Mouse (Mus musculus) CH12.LX (cell line): ENCODE results near the gene Babam2. TPM values are rescaled to one million over a fixed set of nuclear protein-coding genes. Genes with fewer than 3 reads are reported as not detected.

Experiments used
- DNase-seq: peaks from one replicate; pipeline ENCODE4 v3.0.0-alpha.2; 2013; ENCODE audit errors: extremely low read depth
- H3K27ac ChIP-seq: 2 replicates; pipeline ENCODE4 v1.5.1; 2012; ENCODE audit warnings: low read depth, mild to moderate bottlenecking, control low read depth, moderate library complexity; ENCODE audit not compliant: insufficient read depth
- H3K27me3 ChIP-seq: replicated peaks from 2 replicates; pipeline ENCODE3; 2012; ENCODE audit warnings: inconsistent platforms
- H3K36me3 ChIP-seq, 2 experiments: replicated peaks in 1 of 2; 2 replicates each; pipeline versions ENCODE3 to v1.6.1; 2012; ENCODE audit warnings: inconsistent platforms in 1 of 2, low read length in 1 of 2, mild to moderate bottlenecking in 1 of 2, mixed read lengths in 1 of 2, moderate library complexity in 1 of 2; ENCODE audit not compliant: control insufficient read depth in 1 of 2, insufficient read depth in 1 of 2
- H3K4me1 ChIP-seq, 2 experiments: 2 replicates each; pipeline ENCODE4 v1.6.1; 2012; ENCODE audit warnings: inconsistent platforms in 1 of 2, moderate library complexity in 1 of 2; ENCODE audit not compliant: insufficient read depth in 2 of 2, control insufficient read depth in 1 of 2
- H3K4me2 ChIP-seq: 2 replicates; pipeline ENCODE4 v1.6.1; 2012; ENCODE audit warnings: low read depth, mild to moderate bottlenecking, control low read depth; ENCODE audit not compliant: poor library complexity, insufficient read depth, severe bottlenecking
- H3K4me3 ChIP-seq, 3 experiments: fragments of 150-350 bp in 1 of 3; sonication (generic) in 1 of 3; replicated peaks in 1 of 3; 2 replicates each; pipeline versions ENCODE3 to v1.5.1; 2011 to 2012; ENCODE audit warnings: low read depth in 2 of 3, low read length in 2 of 3, mild to moderate bottlenecking in 2 of 3, moderate library complexity in 2 of 3, control low read depth in 1 of 3, improper control_type of control experiment in 1 of 3, inconsistent platforms in 1 of 3, mixed read lengths in 1 of 3; ENCODE audit not compliant: poor library complexity in 1 of 3
- H3K79me2 ChIP-seq: replicated peaks from 2 replicates; pipeline ENCODE4 v1.6.1; 2012; ENCODE audit warnings: mild to moderate bottlenecking, moderate library complexity; ENCODE audit not compliant: control insufficient read depth, poor library complexity, insufficient read depth, severe bottlenecking; ENCODE audit errors: extremely low read depth
- H3K9ac ChIP-seq: 2 replicates; pipeline ENCODE4 v1.6.1; 2012; ENCODE audit warnings: low read depth, mild to moderate bottlenecking, control low read depth, moderate library complexity; ENCODE audit not compliant: insufficient read depth
- H3K9me3 ChIP-seq: replicated peaks from 2 replicates; pipeline ENCODE3; 2012; ENCODE audit warnings: low read length, inconsistent platforms, mixed read lengths
- BHLHE40 ChIP-seq: IDR thresholded peaks from 2 replicates; pipeline ENCODE4 v1.6.1; 2011; ENCODE audit warnings: mild to moderate bottlenecking, low read depth, low read length, improper control_type of control experiment
- CHD1 ChIP-seq: IDR thresholded peaks from 2 replicates; pipeline ENCODE4 v1.6.1; 2012; ENCODE audit warnings: low read depth, low read length, improper control_type of control experiment, inconsistent platforms
- CHD2 ChIP-seq: IDR thresholded peaks from 2 replicates; pipeline ENCODE4 v1.6.1; 2011; ENCODE audit warnings: low read length, improper control_type of control experiment
- CTCF ChIP-seq, 2 experiments: IDR thresholded peaks in 1 of 2; conservative IDR thresholded peaks in 1 of 2; 2 replicates each; pipeline ENCODE4 v1.5.1; 2011 to 2012; ENCODE audit warnings: low read depth in 2 of 2, low read length in 2 of 2, improper control_type of control experiment in 1 of 2, inconsistent platforms in 1 of 2, mild to moderate bottlenecking in 1 of 2, moderate library complexity in 1 of 2
- EP300 ChIP-seq: IDR thresholded peaks from 2 replicates; pipeline ENCODE4 v1.6.1; 2011; ENCODE audit warnings: low read length, improper control_type of control experiment
- GABPA ChIP-seq: IDR thresholded peaks from 2 replicates; pipeline ENCODE4 v1.6.1; 2012; ENCODE audit warnings: low read depth, low read length, improper control_type of control experiment, inconsistent platforms; ENCODE audit not compliant: insufficient replicate concordance
- HCFC1 ChIP-seq: IDR thresholded peaks from 2 replicates; pipeline ENCODE4 v1.6.1; 2012; ENCODE audit warnings: low read depth, mild to moderate bottlenecking, inconsistent platforms, low read length, improper control_type of control experiment
- IRF4 ChIP-seq: IDR thresholded peaks from 2 replicates; pipeline ENCODE4 v1.6.1; 2014; ENCODE audit warnings: low read depth, mild to moderate bottlenecking, inconsistent platforms, low read length, improper control_type of control experiment
- JUN ChIP-seq: IDR thresholded peaks from 2 replicates; pipeline ENCODE4 v1.6.1; 2011; ENCODE audit warnings: low read depth, mild to moderate bottlenecking, low read length, improper control_type of control experiment, moderate library complexity; ENCODE audit not compliant: insufficient read depth
- MAFK ChIP-seq: IDR thresholded peaks from 2 replicates; pipeline ENCODE4 v1.6.1; 2011; ENCODE audit warnings: low read length, improper control_type of control experiment; ENCODE audit not compliant: insufficient replicate concordance
- MXI1 ChIP-seq: IDR thresholded peaks from 2 replicates; pipeline ENCODE4 v1.6.1; 2011; ENCODE audit warnings: mild to moderate bottlenecking, low read depth, low read length, improper control_type of control experiment
- MYC ChIP-seq: IDR thresholded peaks from 2 replicates; pipeline ENCODE4 v1.6.1; 2011; ENCODE audit warnings: low read depth, mild to moderate bottlenecking, improper control_type of control experiment, low read length
- NELFE ChIP-seq: IDR thresholded peaks from 2 replicates; pipeline ENCODE4 v1.6.1; 2011; ENCODE audit warnings: low read depth, low read length, improper control_type of control experiment
- PAX5 ChIP-seq: IDR thresholded peaks from 2 replicates; pipeline ENCODE4 v1.6.1; 2012; ENCODE audit warnings: low read length, inconsistent platforms, mixed read lengths
- POLR2A ChIP-seq: IDR thresholded peaks from 2 replicates; pipeline ENCODE4 v1.6.1; 2011; ENCODE audit warnings: low read depth, mild to moderate bottlenecking, improper control_type of control experiment, low read length
- POLR2AphosphoS2 ChIP-seq: IDR thresholded peaks from 2 replicates; pipeline ENCODE4 v1.6.1; 2011; ENCODE audit warnings: low read depth, low read length, improper control_type of control experiment
- RAD21 ChIP-seq: IDR thresholded peaks from 2 replicates; pipeline ENCODE4 v1.6.1; 2011; ENCODE audit warnings: low read depth, mild to moderate bottlenecking, low read length, improper control_type of control experiment, moderate library complexity
- SIN3A ChIP-seq: IDR thresholded peaks from 2 replicates; pipeline ENCODE4 v1.6.1; 2012; ENCODE audit warnings: low read length, improper control_type of control experiment, inconsistent platforms
- SMC3 ChIP-seq: IDR thresholded peaks from 2 replicates; pipeline ENCODE4 v1.6.1; 2011; ENCODE audit warnings: low read depth, low read length, improper control_type of control experiment
- UBTF ChIP-seq: IDR thresholded peaks from 2 replicates; pipeline ENCODE4 v1.6.1; 2012; ENCODE audit warnings: low read depth, mild to moderate bottlenecking, inconsistent platforms, low read length, improper control_type of control experiment, moderate library complexity
- ZKSCAN1 ChIP-seq: IDR thresholded peaks from 2 replicates; pipeline ENCODE4 v1.6.1; 2012; ENCODE audit warnings: low read depth, inconsistent platforms, low read length, improper control_type of control experiment, borderline replicate concordance
- ZMIZ1 ChIP-seq: IDR thresholded peaks from 2 replicates; pipeline ENCODE4 v1.6.1; 2012; ENCODE audit warnings: low read depth, mild to moderate bottlenecking, inconsistent platforms, low read length, improper control_type of control experiment
- ZNF384 ChIP-seq: IDR thresholded peaks from 2 replicates; pipeline ENCODE4 v1.6.1; 2012; ENCODE audit warnings: low read depth, low read length, improper control_type of control experiment, inconsistent platforms
- dilution Hi-C: fragments of 300-500 bp; cut with MboI; formaldehyde crosslinking; loops from 2 replicates; pipeline ENCODE4 v1.14.3; 2020; ENCODE audit warnings: low sequenced_read_pairs; ENCODE audit not compliant: extremely low pct_unique_long_range_greater_than_20kb, extremely low pct_ligation_motif_present
- in situ Hi-C: fragments of 300-500 bp; cut with MboI; formaldehyde crosslinking; loops from 3 replicates; pipeline ENCODE4 v1.14.3; 2019; ENCODE audit warnings: low sequenced_read_pairs, low pct_ligation_motif_present, low pct_unique_long_range_greater_than_20kb, mixed read lengths
- polyA plus RNA-seq: library from polyadenylated mRNA; unstranded; fragments of >175 nt; gene quantifications from 2 replicates; pipeline ENCODE4 v1.2.1, GENCODE M21; 2012; ENCODE audit warnings: low read depth; ENCODE audit not compliant: insufficient read length
- total RNA-seq, 2 experiments: library from RNA; depleted of rRNA; stranded (reverse); fragments of 300-350 nt in 1 of 2; fragments of >200 nt in 1 of 2; gene quantifications; 2 replicates each; pipeline ENCODE4 v1.2.3; 2012 to 2014

Gene Babam2
- total and polyA plus RNA-seq, 3 experiments = 38.2 to 78.0 (median 39.8) TPM

DNA sequence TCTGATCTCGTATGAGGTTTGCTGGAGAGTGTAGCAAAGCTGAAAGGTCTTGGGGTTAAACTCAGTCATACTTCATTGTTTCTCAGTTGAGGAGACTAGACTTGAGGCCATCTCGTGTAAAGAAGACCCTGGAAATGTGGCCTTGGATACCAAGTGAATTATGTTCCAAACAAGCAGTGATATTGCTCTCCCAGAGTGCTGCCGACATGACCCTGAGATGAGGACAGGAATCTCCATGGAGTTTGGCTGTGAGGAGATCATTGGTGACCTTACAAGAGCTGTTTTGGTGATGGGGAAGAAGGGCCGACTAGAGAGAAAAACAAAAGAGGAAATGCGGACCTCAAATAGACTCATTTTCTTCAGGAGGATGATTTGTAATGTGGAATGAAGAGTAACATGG, 130.4 kb downstream of the Babam2 start:
- no peak for DNase-seq
- H3K9me3 ChIP-seq = no peaks in the 10 kb centered on the region
- H3K27ac ChIP-seq = no peak overlapping the region
- peaks cover 0 to 4% of the 10 kb centered on the region in 2 experiments; a peak in 1 of 4 replicates for H3K4me1 ChIP-seq
- H3K27me3 ChIP-seq = no peaks in the 10 kb centered on the region
- peaks cover 0 to 27% of the 10 kb centered on the region in 2 experiments for H3K36me3 ChIP-seq
- H3K9ac ChIP-seq = no peak overlapping the region
- TF ChIP-seq SIN3A (no peak), PAX5 (no peak), BHLHE40 (no peak), MAFK (no peak), IRF4 (no peak), ZMIZ1 (no peak), CTCF (conservative IDR thresholded peaks at IDR 0.05 in 1 of 2, IDR thresholded peaks at IDR 0.05 in 1 of 2; ENCODE audit: low read depth in 2 of 2, low read length in 2 of 2) (no peak), EP300 (no peak), GABPA (no peak), POLR2A (no peak), CHD2 (no peak), JUN (no peak), MXI1 (no peak), HCFC1 (no peak), ZNF384 (no peak), ZKSCAN1 (no peak), SMC3 (no peak)
- no peak overlapping the region for H3K4me3 ChIP-seq
- dilution Hi-C loops (no loop called here), in situ Hi-C loops (no loop called here)
- no peaks in the 10 kb centered on the region for H3K79me2 ChIP-seq
- no peak overlapping the region for H3K4me2 ChIP-seq

DNA sequence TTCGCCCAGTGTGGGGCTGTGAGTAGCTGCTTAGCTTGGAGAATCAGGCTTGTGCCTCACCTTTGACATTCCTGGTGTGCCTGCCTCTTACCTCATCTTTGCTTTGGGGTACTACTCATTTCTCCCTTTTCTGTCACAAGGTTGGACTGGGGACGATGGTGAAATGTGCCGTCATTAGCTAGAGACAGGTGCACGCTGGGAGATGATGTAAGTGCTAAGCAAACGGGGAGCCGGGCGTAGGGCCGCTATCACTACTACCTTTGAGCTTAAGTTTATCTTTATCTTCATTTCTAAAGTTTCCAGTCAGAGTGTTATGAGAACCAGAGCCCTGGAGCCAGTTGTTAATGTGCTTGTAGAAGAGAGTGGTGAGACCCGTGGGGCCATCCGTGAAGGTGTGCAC, 131.3 kb downstream of the Babam2 start:
- no peaks in the 10 kb centered on the region for H3K27me3 ChIP-seq
- H3K9me3 ChIP-seq = no peaks in the 10 kb centered on the region
- no peak overlapping the region for H3K4me2 ChIP-seq
- H3K27ac ChIP-seq = no peak overlapping the region
- no peaks in the 10 kb centered on the region for H3K79me2 ChIP-seq
- no peak overlapping the region for H3K9ac ChIP-seq
- H3K4me1 ChIP-seq = peaks cover 0 to 4% of the 10 kb centered on the region in 2 experiments; a peak in 1 of 4 replicates
- H3K36me3 ChIP-seq = peaks cover 0 to 24% of the 10 kb centered on the region in 2 experiments
- TF ChIP-seq ZNF384 (no peak), MXI1 (no peak), EP300 (no peak), RAD21 (no peak), POLR2A (no peak), GABPA (no peak), JUN (no peak), POLR2AphosphoS2 (no peak), HCFC1 (no peak), UBTF (no peak), MYC (no peak), CTCF (conservative IDR thresholded peaks at IDR 0.05 in 1 of 2, IDR thresholded peaks at IDR 0.05 in 1 of 2; ENCODE audit: low read depth in 2 of 2, low read length in 2 of 2) (no peak), CHD1 (no peak), SMC3 (no peak), NELFE (no peak)
- TF ChIP-seq, all 38 proteins: peak for 0
- H3K4me3 ChIP-seq = no peak overlapping the region
- dilution Hi-C loops = no loop called here
- no peak for DNase-seq
- in situ Hi-C loops = no loop called here
